Mouse (Mus musculus): Measurements from ENCODE around the gene Itprip.

- TF ChIP-seq CTCF (IDR thresholded peaks at IDR 0.05; ENCODE audit: low read depth, low read length), result no peak
- TF ChIP-seq EP300 (IDR thresholded peaks at IDR 0.05; ENCODE audit: insufficient read depth, low read depth, low read length), result no peak
Measured at GRCm38 (mm10) chr19:47865353-47865947, 53.6 kb downstream of the Itprip start, which contains the start of gene Gsto2.
